Mouse (Mus musculus): ENCODE data around the gene Sgk1. TPM values are rescaled to one million over a fixed set of nuclear protein-coding genes. Genes with fewer than 3 reads are reported as not detected.
"Not testable (repeated sequence)": the region's sequence is repeated elsewhere in the genome, so short reads cannot be mapped to it uniquely, and the experiment has no call there.

Sgk1 gene
- polyA plus RNA-seq, 1 experiment from 2014 or later, result 40.0 TPM

DNA sequence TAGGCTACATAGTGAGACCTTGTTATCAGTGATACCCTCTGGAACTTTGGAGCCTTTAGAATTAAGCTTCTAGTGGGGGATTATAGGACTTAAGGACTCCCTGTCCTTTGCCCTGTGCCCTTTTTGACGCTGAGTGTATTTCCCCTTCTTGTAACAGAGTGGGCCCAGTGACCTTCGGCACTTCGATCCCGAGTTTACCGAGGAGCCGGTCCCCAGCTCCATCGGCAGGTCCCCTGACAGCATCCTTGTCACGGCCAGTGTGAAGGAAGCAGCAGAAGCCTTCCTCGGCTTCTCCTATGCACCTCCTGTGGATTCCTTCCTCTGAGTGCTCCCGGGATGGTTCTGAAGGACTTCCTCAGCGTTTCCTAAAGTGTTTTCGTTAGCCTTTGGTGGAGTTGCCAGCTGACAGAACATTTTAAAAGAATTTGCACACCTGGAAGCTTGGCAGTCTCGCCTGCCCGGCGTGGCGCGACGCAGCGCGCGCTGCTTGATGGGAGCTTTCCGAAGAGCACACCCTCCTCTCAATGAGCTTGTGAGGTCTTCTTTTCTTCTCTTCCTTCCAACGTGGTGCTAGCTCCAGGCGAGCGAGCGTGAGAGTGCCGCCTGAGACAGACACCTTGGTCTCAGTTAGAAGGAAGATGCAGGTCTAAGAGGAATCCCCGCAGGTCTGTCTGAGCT lies 116.7 kb downstream of the Sgk1 start:
- no peak overlapping the region for H3K9ac ChIP-seq
- no peaks in the 10 kb centered on the region for H3K9me3 ChIP-seq
- H3K27me3 ChIP-seq, result 0 out of 2 replicates have a peak, but pooled peaks cover 9% of the 10 kb centered on the region
- peaks cover 25% of the 10 kb centered on the region for H3K4me1 ChIP-seq (replicated peaks)
- 85% methylated on average over 28 of the region's 28 CpGs for WGBS
- H3K4me3 ChIP-seq, result 0 out of 2 replicates have a peak overlapping the region, but pooled peaks have one; percentile 1
- no peak for ATAC-seq (ENCODE audit: low FRiP score)
- H3K4me2 ChIP-seq, result peak overlapping the region; percentile 26
- H3K27ac ChIP-seq, result no peak overlapping the region
- peaks cover 25% of the 10 kb centered on the region for H3K36me3 ChIP-seq

DNA sequence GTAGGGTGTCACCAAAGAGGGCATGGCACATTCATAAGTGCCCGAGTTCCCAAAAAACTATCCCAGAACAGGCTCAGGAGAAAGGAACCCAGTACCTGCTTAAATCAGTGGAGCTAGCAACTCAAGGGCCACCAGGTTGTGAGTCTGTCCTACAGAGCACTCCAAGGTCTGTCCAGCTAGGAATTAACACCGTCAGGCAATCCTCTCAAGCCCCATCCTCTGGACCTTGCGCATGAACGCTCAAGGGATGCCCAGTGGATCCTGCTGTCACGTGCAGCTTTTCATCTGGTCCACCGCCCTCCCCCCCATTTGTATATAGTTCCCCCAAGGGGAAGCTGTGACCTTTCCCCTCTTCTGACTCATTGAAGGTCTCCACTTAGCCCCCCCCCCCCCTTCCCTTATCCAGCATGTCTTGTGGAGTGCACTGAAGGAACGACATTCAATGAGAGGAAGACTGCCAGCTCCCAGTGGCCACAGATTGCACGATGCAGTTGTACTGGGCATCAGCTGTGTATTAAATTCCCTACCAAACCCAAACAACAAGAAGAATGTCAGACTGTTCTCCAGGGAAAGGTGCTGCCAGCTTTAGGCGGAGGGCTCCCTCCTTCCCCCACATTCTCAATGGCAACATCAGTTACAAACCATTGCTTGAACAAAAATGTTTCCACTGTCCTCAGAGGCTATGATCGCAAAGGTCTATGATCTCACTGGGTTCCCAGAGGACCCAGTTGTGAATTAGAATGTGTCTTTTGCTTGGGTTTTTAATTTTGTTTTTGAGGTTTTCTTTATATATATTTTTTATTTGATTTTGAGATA lies 118.7 kb downstream of the Sgk1 start:
- Histone ChIP-seq H3K9ac (no peak overlapping the region), H3K4me1 (replicated peaks) (peaks cover 17% of the 10 kb centered on the region), H3K4me3 (no peak overlapping the region), H3K9me3 (no peaks in the 10 kb centered on the region), H3K4me2 (no peak overlapping the region), H3K27me3 (0 out of 2 replicates have a peak, but pooled peaks cover 9% of the 10 kb centered on the region), H3K27ac (no peak overlapping the region), H3K36me3 (peaks cover 25% of the 10 kb centered on the region)
- peak; percentile 32 for ATAC-seq (ENCODE audit: low FRiP score)
- 54% methylated on average over 10 of the region's 10 CpGs for WGBS

DNA sequence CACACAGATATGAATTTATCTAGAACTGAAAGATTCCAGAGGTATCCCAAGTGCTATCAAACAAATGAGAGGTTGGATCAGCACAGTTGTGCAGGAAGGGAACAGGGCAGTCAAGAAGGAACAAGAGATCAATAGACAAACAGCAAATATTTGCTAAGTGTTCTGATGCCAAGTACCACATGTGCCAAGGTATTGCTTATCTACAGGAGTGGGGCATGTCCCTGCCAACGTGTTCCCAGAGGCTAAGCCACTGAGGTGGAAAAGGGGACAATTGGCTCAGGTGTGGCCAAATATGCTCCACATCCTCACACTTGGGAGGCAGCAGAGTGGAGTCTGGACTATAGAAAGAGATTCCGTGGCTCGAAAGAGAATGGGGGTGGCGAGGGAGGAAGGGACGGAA lies 119.6 kb downstream of the Sgk1 start:
- H3K36me3 ChIP-seq, result peaks cover 21% of the 10 kb centered on the region
- no peak overlapping the region for H3K9ac ChIP-seq
- H3K4me1 ChIP-seq (replicated peaks), result peaks cover 12% of the 10 kb centered on the region
- H3K9me3 ChIP-seq, result no peaks in the 10 kb centered on the region
- no peak overlapping the region for H3K27ac ChIP-seq
- H3K27me3 ChIP-seq, result 0 out of 2 replicates have a peak, but pooled peaks cover 3% of the 10 kb centered on the region
- H3K4me2 ChIP-seq, result no peak overlapping the region
- H3K4me3 ChIP-seq, result no peak overlapping the region
- ATAC-seq (ENCODE audit: low FRiP score), result no peak
- 84% methylated on average over 3 of the region's 5 CpGs for WGBS

DNA sequence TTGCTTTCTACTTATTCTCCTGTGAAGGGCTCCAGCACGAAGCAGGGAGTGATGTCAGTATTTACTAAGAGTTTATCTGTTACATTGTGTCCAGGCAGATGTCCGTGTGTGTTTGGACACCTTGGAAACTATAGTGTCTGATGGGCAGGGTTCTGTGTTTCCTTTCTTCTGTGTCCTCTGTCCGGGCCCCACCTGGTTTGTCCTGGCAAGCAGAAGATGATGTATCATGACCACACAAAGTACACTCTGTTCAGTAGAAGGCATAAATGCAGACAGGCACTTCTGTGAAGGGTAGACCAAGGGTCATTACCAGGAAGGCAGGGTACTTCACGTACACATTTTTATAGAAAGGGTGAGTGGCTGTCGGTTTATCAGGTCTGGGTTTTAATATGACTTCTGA lies 122.8 kb downstream of the Sgk1 start:
- ATAC-seq (ENCODE audit: low FRiP score), result no peak
- Histone ChIP-seq H3K27me3 (no peaks in the 10 kb centered on the region), H3K4me3 (no peak overlapping the region), H3K4me2 (no peak overlapping the region), H3K9me3 (no peaks in the 10 kb centered on the region), H3K9ac (no peak overlapping the region), H3K36me3 (no peaks in the 10 kb centered on the region), H3K4me1 (replicated peaks) (0 out of 2 replicates have a peak, but pooled peaks cover 4% of the 10 kb centered on the region), H3K27ac (no peak overlapping the region)
- WGBS, result 90% methylated on average over 5 of the region's 5 CpGs

DNA sequence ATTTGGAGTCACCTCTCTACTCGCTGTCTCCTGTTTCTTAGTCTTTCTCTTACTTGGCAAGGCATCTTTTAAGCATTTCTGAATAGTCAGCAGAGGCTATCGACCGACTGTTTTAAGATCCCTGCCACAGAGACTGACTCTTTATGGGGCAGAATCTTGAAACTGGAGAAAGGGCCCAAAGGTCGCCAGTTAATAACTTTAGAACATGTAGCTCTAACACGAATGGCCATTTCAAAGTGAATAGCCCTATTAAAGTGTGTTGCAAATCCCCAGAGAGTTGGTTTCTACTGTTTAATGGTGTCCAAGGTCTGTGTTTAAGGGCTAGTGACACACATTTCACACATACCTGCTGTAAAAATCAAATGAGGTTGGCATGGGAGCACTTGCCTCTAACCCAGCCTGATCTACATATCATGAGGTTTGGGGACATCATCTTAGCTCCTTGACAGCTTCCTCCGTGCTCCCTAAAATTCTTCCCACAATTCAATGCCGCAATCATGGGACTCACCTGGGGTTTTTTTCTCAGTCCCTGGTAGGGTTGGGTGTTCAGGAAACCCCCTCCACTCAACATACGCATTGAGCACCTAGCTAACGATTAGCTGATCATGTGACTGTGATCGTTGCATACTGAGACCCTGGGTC lies 125.3 kb downstream of the Sgk1 start:
- H3K36me3 ChIP-seq, result no peaks in the 10 kb centered on the region
- no peak for ATAC-seq (ENCODE audit: low FRiP score)

DNA sequence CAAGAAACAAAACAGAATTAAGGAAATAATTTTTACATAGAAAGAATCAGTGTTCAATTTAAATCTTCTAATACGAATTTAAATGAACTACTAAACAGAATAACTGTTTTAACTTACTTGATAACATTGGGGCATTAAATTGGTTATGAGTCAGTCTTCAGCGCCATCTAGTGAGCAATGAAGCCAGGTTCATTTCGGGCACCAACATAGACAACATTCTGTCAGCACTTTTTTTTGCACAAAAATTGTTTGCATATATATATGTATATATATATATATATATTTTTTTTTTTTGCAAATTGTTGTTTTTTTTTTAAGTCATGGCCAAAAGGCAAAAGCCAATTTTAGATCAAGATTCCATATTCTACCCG lies 125.8 kb downstream of the Sgk1 start:
- Histone ChIP-seq H3K9ac (no peak overlapping the region), H3K27ac (no peak overlapping the region), H3K4me3 (no peak overlapping the region), H3K36me3 (no peaks in the 10 kb centered on the region), H3K27me3 (no peaks in the 10 kb centered on the region), H3K4me1 (replicated peaks) (no peaks in the 10 kb centered on the region), H3K9me3 (no peaks in the 10 kb centered on the region), H3K4me2 (no peak overlapping the region)
- 42% methylated on average over 4 of the region's 4 CpGs for WGBS
- no peak for ATAC-seq (ENCODE audit: low FRiP score)

More for the DNA sequence above, 125.3 kb downstream of the Sgk1 start:
- WGBS, result 88% methylated on average over 10 of the region's 10 CpGs
- H3K4me2 ChIP-seq, result no peak overlapping the region
- H3K9me3 ChIP-seq, result no peaks in the 10 kb centered on the region
- no peak overlapping the region for H3K9ac ChIP-seq
- no peak overlapping the region for H3K4me3 ChIP-seq
- no peaks in the 10 kb centered on the region for H3K27me3 ChIP-seq
- no peak overlapping the region for H3K27ac ChIP-seq
- no peaks in the 10 kb centered on the region for H3K4me1 ChIP-seq (replicated peaks)

DNA sequence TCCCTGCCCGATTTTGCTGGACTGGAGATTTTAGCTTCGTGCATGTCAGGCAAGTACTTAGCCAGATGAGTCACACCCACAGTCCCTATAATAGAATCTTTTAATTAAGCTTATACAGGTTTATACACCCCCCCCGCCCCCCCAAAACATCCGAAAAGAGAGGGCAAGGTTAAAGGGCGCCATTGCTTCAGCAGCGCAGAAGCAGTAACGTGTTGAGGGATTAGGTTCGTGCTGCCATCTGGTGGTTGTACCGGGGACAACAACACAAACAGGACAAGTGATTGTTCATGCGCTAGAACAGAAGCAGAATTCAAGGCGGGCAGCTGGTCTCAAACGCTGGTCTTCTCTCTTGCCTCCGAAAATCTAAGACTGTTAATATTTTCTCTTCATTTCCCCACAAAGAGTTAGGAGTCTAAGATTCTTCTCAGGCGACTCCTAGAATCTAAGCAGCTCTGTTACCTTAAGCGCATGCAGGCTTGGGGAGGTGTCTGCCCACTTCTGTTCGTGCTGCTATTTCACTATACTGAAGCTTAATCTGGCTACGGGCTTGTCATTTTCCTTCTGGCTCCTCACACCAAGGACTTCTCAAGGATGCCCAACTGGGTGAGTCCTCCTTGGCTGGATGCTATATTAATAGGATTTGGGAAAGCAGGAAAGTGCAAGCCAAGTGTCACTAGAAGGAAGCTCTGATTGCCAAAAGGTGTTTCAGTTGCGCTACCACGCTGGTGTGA lies 128.3 kb downstream of the Sgk1 start:
- Histone ChIP-seq H3K4me3 (no peak overlapping the region), H3K4me1 (replicated peaks) (no peaks in the 10 kb centered on the region), H3K9me3 (no peaks in the 10 kb centered on the region), H3K9ac (no peak overlapping the region), H3K36me3 (no peaks in the 10 kb centered on the region), H3K27me3 (no peaks in the 10 kb centered on the region), H3K4me2 (no peak overlapping the region), H3K27ac (no peak overlapping the region)
- 48% methylated on average over 19 of the region's 19 CpGs for WGBS
- ATAC-seq (ENCODE audit: low FRiP score), result peak; percentile 41; the same call in 1 of the 2 replicates

DNA sequence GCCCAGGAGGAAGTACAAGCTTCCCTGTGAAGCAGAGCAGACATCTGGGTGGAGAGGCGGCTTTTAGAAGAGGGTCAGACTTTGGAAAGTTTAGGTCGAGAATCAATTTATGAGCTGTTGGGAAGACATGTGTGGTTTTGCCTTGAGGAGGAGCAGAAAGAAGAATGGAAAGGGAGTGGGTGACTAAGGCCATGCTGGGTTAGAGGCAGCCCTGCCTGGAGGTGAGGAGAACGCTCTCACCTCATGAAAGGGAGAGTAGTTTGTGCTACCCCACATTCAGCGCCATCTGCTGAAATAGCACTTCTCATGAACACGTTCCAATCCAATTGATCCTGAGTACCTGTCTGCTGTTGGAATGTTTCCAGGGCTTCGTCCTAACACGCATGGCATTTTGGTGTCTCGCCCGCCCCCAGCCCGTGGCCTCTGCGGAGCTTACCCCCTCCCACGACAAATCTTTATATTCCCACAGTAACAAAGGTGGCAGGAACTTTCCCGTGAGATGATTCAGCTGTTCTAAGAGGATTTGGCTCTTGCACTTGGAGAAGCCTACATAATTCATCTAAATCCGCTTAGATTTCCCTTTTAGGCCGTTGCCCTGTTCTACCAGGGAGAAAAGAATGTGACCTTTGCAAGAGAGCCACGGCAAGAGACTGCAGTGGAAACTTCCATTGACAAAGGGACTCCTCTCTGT lies 135.6 kb downstream of the Sgk1 start:
- no peak for ATAC-seq (ENCODE audit: low FRiP score)
- H3K27me3 ChIP-seq, result no peaks in the 10 kb centered on the region
- no peak overlapping the region for H3K4me3 ChIP-seq
- no peaks in the 10 kb centered on the region for H3K9me3 ChIP-seq
- no peaks in the 10 kb centered on the region for H3K4me1 ChIP-seq (replicated peaks)
- no peak overlapping the region for H3K9ac ChIP-seq
- 61% methylated on average over 16 of the region's 16 CpGs for WGBS
- H3K27ac ChIP-seq, result no peak overlapping the region
- H3K36me3 ChIP-seq, result no peaks in the 10 kb centered on the region
- no peak overlapping the region for H3K4me2 ChIP-seq

DNA sequence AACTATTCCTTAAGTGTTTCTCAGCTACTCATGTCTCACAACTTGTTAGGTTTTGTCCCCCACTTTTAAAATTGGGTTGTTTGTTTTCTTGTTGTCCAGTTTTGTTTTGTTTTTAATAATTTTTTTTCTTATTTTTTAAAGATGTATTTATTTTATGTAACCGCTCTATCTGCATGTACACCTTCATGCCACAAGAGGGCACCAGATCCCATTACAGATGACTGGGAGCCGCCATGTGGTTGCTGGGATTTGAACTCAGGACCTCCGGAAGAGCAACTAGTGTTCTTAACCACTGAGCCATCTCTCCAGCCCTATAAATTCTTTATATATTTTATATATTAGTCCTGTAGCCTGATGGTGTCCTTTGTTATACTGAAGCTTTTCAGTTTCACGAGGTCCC lies 136.6 kb downstream of the Sgk1 start:
- H3K4me3 ChIP-seq, result no peak overlapping the region
- H3K27ac ChIP-seq, result no peak overlapping the region
- no peaks in the 10 kb centered on the region for H3K9me3 ChIP-seq
- no peaks in the 10 kb centered on the region for H3K4me1 ChIP-seq (replicated peaks)
- no peaks in the 10 kb centered on the region for H3K36me3 ChIP-seq
- 96% methylated on average over 4 of the region's 4 CpGs for WGBS
- ATAC-seq (ENCODE audit: low FRiP score), result no peak
- H3K4me2 ChIP-seq, result no peak overlapping the region
- H3K9ac ChIP-seq, result no peak overlapping the region
- no peaks in the 10 kb centered on the region for H3K27me3 ChIP-seq

DNA sequence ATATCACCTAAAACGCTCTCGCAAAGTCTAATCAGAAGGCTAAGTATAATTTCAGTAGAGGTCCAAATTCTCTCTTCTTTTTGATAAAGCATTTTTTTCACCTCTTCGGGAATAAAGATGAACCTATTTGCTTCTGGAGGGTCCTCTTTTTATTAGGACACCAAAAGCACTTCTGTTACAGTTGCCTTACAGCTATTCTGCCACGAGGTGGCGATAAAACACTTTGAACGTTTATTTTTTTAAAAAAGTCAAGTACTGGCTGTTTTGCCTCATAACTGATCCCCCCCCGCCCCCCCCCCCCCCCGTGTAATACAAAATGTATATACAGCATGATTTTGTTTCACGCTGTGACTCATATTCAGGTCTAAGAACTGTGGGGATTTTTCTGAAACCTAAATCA lies 152.3 kb downstream of the Sgk1 start:
- no peak overlapping the region for H3K9ac ChIP-seq
- no peaks in the 10 kb centered on the region for H3K4me1 ChIP-seq (replicated peaks)
- H3K9me3 ChIP-seq, result no peaks in the 10 kb centered on the region
- 9% methylated on average over 9 of the region's 9 CpGs for whole genome bisulfite sequencing
- H3K4me3 ChIP-seq, result no peak overlapping the region
- H3K27me3 ChIP-seq, result no peaks in the 10 kb centered on the region
- no peaks in the 10 kb centered on the region for H3K36me3 ChIP-seq
- no peak overlapping the region for H3K4me2 ChIP-seq
- ATAC-seq (ENCODE audit: low FRiP score), result no peak
- no peak overlapping the region for H3K27ac ChIP-seq

DNA sequence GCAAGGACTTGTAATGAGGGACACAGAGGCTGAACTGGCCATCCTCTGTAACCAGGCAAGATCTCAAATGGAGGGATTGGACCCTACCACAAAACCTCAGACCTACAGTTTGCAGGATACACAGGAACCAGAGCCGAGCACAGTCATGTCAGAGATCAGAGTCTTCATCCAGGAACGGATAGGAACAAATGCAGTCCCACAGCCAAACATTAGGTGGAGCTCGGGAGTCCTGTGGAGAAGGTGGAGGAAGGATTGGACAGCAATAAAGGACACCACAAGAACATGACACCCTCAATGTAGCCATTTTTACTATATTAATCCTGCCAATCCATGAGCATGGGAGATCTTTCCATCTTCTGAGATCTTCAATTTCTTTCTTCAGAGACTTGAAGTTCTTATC lies 154.3 kb downstream of the Sgk1 start:
- not testable (repeated sequence) for H3K4me3 ChIP-seq; H3K9me3 ChIP-seq; H3K36me3 ChIP-seq; H3K27me3 ChIP-seq; H3K4me2 ChIP-seq; H3K9ac ChIP-seq; ATAC-seq (ENCODE audit: low FRiP score); H3K27ac ChIP-seq; H3K4me1 ChIP-seq (replicated peaks)
- WGBS, result 9% methylated on average over 3 of the region's 3 CpGs

Data from hindbrain, embryonic 13.5 days (tissue).